Mouse (Mus musculus) lung, postnatal 0 days (tissue): ENCODE measurements around the gene Npcd.

Experiments
- CTCF ChIP-seq: IDR thresholded peaks from 2 replicates; pipeline ENCODE4 v1.5.1; 2016; ENCODE audit warnings: antibody characterized with exemption, mild to moderate bottlenecking
- EP300 ChIP-seq: IDR thresholded peaks from 2 replicates; pipeline ENCODE4 v1.6.1; 2016; ENCODE audit warnings: antibody characterized with exemption, mild to moderate bottlenecking, control low read depth

DNA sequence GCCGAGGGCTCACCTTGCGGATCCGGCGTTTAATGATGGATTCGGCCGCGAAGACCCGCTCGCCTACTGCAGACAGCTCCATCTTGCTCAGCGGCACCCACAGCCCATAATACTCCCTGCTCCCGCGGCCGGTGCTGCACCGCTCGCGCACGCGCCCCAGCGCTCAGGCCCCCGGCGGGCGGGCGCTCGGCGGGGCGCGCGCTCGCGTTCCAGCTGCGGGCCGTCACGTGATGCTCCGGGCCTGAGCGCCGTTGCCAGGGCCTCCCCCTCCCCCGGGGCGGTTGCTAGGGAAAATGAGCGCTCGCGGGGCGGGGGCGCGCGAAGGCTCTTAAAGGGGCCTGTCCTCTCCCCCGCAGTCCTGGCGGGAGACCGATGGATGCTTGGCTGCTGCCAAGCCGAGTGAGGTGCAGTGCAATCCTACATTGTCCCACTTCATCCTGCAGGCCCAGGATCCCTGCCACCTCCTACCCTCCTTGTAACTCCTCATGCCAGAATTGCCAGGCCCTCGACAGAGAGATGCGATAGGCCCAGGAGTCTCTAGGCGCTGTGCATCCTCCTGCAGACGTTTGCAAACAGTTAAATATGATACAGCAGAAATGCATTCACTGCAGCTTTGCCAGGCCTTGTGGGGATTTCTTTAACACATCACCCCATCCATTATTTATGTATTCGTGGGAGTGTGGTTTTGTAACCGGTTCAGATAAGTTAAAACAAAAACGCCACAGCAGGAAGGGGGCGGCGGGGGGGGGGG, at the start of gene Npcd, which contains the start of gene Cbx6:
- no peak for TF ChIP-seq EP300
- no peak for TF ChIP-seq CTCF
